Mouse (Mus musculus): Measurements from ENCODE around the gene Vrk1.

GRCm38 (mm10) chr12:105960592-105961330, 49.3 kb upstream of the Vrk1 start:
- TF ChIP-seq RCOR1 (IDR thresholded peaks at IDR 0.05; ENCODE audit: low read depth, low read length) (no peak), CTCF (IDR thresholded peaks at IDR 0.05 in 2 of 3, conservative IDR thresholded peaks at IDR 0.05 in 1 of 3; ENCODE audit: control insufficient read depth in 1 of 3, insufficient read depth in 1 of 3, low read depth in 2 of 3, low read length in 3 of 3, poor library complexity in 1 of 3, severe bottlenecking in 1 of 3) (no peak), USF2 (IDR thresholded peaks at IDR 0.05; ENCODE audit: borderline replicate concordance in 1 of 2, insufficient read depth in 1 of 2, low read depth in 1 of 2, low read length in 2 of 2) (no peak), ZNF384 (IDR thresholded peaks at IDR 0.05; ENCODE audit: low read depth, low read length) (no peak), SMC3 (IDR thresholded peaks at IDR 0.05; ENCODE audit: low read depth, low read length) (no peak), POLR2A (IDR thresholded peaks at IDR 0.05; ENCODE audit: control insufficient read depth in 1 of 2, insufficient read depth in 1 of 2, low read depth in 1 of 2, low read length in 2 of 2, poor library complexity in 1 of 2) (no peak), MYC (IDR thresholded peaks at IDR 0.05; ENCODE audit: low read depth, low read length) (no peak)
